Mouse (Mus musculus) right cerebral cortex, postnatal 25 days (tissue): ENCODE data around the gene Robo1.

Experiments
- DNase-seq: peaks from one replicate; pipeline ENCODE4 v3.0.0; 2022

Gene Robo1

DNA sequence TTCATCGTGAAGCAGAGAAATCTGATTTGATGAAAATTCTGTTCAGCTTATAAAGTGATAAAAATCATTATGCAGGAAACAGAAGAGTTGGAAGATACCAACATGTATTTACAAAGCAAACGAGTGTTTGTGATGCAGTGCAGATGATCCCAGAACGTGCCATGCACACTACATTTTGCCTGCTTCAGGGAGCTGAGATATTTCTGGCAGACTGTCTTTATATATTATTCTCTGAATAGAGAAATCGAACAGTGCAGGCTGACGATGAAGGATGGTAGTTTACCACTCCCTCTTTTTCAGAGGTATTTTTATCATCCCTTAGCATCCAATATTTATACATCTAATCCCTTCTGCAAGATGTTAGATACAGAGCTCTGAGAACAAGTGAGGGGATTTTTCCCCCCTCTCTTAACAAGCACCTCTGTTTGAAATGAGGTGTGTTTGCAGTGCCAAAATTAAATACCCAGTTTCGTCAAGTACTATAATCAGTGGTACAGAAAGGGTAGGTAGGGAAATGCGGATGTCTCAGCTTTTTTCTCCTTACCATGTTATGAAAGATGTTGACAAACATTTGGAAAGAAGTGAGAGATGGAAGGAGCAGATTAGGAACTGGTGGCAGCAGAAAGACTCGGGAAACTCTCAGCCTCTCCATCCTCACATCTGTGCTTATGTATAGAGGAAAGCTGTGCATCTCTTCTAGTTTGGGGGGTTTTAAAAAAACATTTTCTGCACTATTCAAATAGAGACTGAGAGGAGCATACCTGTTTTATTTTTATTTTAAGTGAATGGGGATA, at the start of gene Robo1:
Robo1 (plus strand) TSS at position 770 of the 794 bp plus-strand sequence.
- peak; percentile 12 for DNase-seq

DNA sequence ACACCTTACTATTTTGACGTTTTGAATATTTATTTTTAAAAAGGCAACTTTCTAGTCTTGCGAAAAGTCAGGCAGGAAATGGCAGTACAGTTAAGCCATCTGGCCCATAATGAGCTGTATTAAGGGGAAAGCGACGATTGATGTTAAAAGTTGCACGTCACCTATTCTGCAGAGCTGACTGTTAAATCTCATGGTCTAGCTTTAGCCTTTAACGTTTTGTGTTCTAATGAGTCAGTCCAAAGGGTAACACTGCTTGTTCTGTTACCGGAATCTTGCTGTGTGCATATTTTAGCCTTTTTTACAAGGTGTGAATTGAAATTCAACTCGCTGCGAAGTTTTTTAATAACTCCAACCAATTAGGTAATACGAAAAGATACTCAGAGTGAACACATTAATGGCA, 40.3 kb upstream of the Robo1 start:
- DNase-seq = no peak

DNA sequence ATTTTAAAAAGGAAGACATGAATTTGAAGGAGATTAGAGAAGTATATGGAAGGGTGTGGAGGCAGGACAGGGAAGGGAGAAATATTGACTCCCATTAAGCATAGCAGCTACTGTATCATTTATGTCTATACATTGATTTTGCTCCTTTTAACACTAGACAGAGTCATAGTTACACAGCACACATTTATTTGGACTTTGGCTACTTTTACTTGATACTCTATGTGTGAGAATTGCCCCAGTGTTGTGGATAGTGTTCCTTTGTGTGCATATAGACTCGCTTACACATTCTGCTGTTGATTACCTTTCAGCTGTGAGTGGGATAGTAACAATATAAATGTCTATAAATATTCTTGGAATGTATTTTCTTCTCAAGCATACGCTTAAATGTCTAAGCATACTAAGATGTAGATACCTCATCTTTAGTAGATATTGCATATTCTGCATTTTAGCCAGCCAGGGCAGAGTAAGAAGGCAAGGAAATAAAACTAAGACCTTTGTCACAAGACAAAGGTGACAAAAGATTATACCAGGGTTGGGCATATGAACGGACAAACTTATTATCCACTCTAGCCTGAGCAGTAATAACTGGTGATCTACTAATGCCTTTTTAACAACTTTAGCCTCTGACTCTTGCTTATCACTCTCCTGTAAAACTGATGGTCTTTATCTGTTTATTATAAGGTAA, 31.6 kb upstream of the Robo1 start:
- DNase-seq = no peak

DNA sequence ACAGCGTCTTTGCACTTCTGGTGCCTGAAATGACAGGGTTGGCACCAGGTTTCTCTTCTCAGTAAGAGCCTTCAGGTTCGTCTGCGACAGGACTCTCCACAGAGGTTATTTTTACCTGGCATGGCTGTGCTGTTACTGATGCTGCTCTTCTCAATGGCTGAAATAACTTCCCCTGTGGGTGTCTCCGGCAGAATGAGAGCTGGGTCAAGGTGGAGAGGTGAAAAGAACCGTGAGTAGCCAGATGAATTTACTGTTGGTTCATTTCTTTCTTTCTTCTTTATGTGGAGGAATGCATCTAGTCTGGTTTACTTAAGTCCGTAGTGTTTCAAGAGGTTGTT, 194 bp downstream of the Robo1 start:
- peak; percentile 24 for DNase-seq

DNA sequence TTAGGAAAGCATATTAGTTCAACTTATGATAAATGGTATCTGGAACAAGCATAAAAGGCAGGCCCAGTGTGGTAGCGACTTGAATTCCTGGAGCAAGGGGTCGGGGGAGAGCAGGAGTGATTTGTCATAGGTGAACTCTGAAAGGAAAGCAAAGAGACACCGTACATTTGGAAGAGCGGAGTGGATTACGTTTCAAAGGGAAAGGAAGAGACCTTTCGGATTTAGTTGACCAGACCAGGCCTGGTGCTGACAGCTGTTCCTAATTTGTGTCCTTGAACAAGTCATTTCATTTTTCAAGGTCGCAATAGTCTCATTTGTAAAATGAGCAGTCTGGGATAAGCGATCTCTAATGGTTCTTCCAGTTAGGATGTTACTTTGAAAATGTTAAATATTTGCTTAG, 19.2 kb downstream of the Robo1 start:
- no peak for DNase-seq

DNA sequence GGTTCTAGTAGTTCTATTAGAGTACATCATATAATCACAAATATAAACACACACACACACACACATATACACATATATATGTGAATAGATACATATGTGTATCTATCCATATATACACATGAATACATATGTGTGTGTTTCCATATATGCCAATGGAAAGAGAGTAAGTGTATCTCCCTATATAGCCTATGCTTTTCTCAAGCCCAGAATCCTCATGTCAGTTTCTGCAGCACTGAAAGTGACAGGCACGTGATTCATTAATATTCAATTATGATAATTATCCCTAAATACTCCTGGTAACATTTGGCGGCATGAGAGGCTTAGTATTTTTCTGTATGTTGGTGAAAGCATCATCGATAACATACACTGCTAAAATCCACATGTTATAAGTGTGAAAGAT, 20.5 kb downstream of the Robo1 start:
- DNase-seq = no peak

DNA sequence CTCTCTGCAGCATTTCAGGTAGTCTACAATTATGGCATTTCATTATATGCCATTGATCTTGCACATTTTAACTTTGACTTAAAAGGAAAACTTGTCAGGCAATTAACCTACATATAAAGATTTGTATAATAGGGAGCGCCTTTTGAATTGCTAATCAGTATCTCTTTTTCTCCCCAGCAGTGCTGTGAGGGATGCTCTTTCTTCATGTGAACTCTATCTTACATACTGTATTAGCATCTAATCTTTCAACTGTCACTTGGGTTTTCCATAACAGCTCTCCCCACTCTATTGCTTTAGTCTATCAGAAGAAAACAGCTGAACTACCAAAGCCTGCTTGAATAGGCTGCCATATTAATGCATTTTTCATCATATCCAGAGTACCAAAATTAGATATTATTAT, 29.7 kb downstream of the Robo1 start:
- DNase-seq = no peak

DNA sequence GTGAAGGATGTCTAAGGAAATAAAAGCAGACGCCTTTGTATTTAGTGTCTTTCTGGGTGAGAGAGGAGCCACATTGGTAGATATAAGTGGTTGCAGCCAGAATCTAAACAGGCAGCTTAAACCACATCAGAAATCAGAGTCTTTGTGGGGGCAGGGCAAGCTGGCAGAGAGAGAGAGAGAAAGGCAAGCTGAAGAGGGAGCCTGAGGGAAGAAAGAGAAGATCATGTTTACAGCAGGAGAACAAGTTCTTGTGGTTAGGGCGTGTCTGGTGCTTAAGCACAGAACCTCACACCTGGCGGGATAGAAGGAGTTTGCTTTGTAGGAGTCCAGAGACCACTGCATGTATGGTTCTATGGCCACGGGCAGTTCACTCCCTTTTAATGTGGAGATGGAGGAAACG, 42.3 kb downstream of the Robo1 start:
- no peak for DNase-seq

DNA sequence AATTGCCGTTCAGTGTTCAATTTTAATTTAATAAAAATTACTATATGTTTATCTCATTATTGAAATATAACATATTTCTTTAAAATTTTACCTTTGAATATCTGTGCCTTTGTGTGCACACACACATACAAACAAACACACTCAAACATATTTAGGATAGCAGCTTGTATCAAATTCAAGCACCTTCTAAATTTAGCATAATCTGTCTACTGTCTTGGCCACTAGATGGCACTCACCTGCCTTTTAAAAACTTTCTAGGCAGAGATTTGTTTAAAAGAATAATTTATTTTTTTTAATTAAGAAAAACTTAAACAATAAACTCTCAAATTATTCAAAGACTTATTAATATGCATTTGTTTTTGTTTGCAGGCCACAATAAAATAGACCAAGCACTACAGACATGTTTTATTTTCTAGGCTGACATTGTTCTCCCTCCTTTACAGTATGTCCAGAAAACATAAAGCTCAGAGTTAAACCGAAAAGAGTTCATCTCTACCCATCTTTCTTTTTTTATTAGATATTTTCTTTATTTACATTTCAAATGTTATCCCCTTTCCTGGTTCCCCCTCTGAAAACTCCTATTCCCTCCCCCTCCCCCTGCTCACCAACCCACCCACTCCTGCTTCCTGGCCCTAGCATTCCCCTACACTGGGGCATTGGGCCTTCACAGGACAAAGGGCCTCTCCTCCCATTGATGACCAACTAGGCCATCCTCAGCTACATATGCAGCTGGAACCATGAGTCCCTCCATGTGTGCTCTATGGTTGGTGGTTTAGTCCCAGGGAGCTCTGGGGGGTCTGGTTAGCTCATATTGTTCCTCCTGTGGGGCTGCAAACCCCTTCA, 48.6 kb downstream of the Robo1 start:
- no peak for DNase-seq

DNA sequence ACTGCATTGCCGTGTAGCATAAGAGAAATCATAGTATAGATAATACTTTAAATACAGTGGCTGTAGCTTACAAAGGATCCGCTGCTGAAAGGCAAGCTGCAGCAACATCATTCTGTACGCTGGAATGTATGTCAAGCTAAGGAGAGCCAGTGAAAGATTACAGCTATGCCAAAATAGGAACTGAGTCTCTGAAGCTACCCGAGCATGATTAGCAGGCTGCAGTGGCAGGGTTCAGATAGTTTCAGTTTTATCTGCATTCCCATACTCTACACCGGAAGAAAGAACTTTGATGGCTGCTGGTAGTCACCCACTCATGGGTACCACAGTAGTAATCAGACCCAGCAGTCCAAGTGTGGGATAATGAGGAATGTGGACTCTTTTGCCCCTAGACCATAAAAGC, 68.8 kb downstream of the Robo1 start:
- no peak for DNase-seq

DNA sequence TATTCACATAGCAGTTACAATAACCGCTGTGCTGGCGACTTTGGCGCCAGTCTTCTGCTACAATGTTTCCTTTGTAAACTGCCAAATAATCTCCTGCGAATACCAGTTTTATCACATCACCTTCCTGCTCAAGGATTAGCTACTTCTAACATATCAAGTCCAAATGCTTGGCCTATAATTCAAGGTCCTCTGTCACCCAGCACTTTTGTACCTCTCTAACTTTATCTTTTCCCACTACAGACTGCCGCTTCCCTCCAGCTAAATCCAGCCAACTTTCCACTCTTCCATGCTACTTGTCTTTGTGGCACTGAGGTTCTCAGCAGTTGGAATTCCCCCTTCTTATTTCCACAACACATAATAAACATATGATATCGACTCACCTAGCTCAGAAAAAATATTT, 73.7 kb downstream of the Robo1 start:
- no peak for DNase-seq

DNA sequence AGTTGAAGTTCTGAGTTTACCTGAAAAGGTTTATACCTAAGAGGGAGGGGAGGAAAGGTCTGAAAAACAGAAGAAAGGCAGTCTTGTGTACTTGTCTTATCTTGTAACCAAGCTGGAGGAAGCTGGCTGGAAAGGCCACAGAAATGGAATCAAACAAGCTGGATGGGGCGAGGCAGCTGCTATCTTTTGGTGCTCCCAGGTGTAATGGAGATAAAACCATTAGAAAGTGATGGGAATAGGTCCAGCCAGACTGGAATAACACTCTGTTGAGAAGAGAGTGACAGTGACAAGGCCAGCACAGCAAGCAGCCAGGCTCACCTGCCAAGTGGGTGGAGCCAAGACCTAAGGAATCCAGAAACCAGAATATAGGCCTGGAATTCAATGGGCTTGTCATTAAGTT, 75.5 kb downstream of the Robo1 start:
- no peak for DNase-seq

DNA sequence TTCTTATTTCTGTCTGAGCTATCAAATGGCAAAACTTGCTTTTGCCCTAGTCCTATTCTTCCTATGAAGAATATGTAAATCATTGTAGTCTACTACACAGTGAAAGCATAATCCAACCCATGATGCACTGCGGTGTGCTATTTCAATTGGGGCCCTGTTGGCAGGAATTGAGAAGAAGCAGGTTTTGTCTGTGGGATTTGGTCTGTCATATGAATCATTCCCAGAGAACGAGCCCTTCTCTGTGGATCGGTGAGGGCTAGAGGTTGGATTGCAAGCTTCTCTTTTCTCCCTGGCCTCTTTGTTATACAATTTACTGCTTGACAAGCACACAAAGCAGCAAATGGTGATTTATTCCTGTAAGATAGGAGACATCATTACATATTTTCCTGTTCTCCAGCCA, 85.4 kb downstream of the Robo1 start:
- no peak for DNase-seq

DNA sequence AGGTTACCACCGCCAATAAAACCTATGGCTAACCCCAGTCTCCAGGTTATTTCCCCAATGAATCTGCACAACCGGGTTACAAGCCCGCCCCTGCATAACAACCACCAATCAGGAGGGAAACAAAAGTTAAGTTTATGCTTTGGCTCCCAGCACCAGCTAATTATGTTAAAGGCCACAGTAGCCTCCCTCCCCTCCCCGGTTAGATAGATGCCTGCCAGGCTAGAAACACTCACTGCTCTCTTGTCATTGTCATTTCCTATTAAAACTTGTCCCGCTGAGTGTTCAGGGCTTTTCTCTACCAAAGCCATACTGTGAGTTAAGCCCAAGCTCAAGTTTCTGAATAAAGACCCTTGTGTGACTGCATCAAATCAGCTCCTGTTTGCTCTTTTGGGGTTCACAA, 90.7 kb downstream of the Robo1 start:
- DNase-seq = no peak

DNA sequence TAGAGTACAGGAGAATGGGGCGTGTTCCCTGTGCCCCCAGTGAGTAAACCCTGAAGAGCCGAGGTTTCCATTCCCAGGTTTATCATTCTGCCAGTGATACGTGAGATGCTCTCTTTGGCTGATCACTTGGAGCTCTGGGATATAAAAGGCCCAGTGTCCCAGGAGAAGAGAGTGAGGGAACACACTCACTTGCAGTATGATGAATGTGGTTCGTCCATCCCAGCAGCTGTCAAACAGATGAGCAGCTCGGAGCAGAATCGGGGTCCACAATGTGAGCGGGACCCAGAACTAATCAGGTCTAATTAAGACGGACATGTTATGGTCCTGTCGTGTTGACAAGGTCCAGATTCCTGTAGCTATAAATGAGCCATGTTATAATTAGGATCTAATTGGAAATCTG, 94.3 kb downstream of the Robo1 start:
- no peak for DNase-seq

DNA sequence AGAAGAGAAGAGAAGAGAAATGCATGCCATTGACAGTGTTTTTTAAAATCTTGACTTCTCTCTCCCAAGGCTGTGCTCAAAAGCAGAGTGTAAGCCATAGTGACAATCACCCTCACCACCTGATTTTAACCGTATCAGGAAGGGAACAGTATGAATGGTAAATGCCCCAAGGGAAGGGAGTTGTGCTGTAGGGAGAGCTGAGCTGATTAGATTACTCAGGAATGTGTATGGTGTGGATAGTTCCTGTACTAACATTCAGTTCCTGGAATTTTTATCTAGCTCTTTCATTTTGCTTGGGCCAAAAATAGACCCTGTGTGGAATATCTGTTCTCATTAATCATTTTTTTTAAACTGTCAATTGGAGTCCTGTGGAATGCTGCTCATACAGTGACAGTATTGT, 101.7 kb downstream of the Robo1 start:
- no peak for DNase-seq

DNA sequence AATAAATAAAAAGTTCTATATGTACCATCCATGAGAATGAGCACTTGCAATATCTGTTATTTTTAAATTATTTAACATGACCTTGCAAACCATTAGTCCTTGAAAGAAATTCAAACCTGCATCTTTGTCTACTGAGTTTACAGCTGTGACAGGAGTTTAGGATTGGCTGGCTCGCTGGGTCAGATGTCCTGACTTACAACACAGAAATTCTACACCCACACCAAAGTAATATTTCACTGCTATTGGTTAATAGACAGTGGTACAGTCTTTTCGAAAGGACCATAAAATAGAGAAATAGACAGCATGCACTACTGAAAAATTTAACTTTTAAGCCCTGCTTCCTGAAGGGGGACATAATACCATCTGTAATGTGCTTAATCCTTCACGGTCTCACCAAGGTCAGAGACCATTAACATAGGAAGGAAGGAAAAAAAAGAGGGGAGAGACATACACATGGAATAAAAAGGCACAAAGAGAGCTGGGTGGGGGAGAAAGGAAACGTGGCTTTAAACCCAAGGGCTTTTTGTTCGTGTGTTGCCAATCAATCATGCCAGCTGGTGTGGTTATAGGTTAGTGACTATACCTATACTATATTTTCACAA, 103.7 kb downstream of the Robo1 start:
- no peak for DNase-seq

DNA sequence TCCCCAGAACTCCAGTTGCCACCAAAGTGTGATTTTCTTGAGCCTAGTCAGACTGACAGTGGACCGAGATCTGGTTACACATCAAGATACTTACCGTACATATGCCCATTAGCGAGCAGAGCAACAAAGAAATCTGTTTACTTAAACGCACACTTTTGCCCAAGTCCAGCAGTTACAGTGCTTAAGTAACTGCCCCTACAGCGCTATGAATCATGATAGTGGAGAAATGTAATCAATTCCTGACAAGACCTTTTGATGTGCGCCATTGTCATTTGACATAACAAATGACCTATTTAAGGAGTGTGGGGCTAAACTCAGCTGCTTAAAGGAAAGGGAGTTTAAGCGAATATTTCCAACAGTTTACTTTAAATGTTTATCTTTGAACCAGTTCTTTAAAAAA, 104.8 kb downstream of the Robo1 start:
- no peak for DNase-seq

DNA sequence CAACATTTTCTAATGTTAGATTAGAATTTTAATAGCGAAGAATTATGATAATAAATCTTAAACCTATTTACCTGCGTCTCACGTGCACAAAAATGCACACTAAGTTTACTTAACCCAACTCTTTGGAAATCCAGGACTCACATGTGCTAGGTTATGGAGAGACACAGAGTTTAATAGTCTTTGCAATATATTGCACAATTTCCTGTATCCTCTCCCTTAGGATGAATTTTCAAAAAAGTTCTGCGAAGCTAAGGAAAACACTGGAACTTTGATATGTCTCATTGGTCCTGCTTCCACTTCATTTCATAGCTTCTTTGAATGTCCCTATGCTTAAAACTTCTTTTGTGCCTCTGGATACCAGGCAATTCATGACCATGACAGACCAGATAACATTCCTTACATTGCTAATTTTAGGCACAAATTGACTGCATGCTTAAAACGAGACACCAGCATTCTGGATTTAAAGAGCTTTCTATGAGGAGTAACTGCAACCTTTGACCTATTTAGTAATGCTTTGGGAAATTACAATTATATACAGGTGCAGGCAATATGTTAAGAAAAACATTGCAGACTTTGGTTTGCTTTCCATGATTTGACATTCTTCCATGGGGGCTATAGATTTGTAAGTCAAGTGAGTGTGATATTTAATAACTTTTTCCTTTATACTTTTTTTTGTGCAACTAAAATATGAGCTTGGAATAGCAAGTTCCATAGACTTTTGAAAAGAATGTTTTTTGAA, 111.4 kb downstream of the Robo1 start:
- no peak for DNase-seq

DNA sequence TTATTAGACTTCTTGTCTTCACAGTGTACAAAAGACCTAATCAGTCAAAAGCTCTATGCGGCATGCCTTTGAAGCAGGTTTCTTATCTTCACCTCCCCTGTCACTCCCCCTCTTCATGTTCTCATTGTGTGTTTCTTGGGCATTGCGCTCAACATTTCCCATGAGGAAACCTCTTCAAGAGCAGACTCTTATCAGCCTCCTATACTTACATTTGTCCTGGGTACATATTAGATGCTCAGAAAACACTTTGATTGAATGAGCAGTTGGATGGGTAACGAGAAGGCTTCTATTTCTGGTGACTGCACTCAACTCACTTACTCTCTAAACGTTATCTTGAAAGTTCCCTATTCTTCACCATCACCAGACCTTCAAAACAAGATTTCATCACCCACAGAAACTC, 114.3 kb downstream of the Robo1 start:
- no peak for DNase-seq

DNA sequence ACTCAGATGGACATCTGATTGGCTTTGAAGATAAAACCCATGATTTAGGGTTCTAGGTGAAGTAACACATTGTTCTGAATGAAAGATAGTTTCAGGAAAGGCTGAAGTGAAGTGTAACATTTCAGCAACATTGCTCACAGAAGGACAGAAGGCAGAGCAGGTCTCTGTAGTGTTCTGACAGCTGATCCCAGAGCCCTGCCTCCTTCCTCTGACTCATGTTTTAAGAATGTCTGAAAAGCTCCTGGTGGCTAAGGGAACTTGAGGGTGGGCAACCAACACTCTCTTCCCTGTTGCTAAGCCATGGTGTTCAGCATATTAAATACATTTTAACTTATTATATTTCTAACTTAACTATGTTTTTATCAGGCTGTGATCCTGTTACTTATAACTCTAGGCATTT, 126.3 kb downstream of the Robo1 start:
- DNase-seq = no peak

DNA sequence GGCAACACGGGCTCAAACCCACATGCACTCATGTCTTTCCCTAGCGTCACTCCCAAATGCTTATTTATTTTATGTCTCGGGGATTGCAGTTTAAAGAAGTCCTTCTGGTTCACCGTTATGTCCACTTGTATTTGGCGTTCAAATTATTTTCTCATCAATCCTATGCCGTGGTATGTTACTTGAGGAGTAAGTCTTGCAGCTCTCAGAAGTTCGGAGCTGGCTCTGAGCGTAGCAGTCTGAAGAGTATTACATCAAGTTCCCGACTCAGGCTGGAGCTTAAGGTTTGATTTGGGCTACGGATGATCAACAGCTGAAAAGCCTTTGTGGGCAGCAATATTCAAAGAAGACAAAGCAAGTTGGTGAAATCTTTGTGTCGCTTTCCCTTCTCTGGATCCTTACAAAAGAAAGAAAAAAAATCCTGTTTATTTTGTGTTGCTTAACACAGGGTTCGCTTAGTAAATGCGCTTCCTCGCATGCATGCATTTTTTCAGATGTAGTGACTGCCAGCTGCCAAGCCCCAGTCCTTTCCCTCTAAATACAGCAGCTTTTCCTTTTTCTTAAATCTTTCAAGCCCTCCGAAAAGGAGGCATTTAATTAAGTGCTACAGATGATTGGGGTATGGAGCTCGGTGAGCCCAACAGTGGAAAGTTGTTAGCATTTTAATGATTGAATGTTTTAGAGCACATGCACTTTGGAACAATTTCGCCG, 136.5 kb downstream of the Robo1 start:
- DNase-seq = no peak
